Mouse (Mus musculus) layer of hippocampus, postnatal 25 days (tissue): ENCODE results near the gene Slpi. TPM values are rescaled to one million over a fixed set of nuclear protein-coding genes. Genes with fewer than 3 reads are reported as not detected.
"Not testable (repeated sequence)": the region's sequence is repeated elsewhere in the genome, so short reads cannot be mapped to it uniquely, and the experiment has no call there.

ENCODE experiments used
- DNase-seq, 2 experiments: peaks; one replicate each; pipeline ENCODE4 v3.0.0; 2022; ENCODE audit warnings: mixed read lengths in 2 of 2, low spot score in 1 of 2; ENCODE audit errors: extremely low spot score in 1 of 2
- total RNA-seq, 2 experiments: library from RNA; stranded (reverse); gene quantifications; 2 replicates each; pipeline ENCODE4 v1.2.3; 2021

Slpi gene
- total RNA-seq, 2 experiments from 2014 or later: 0.59 to 0.68 TPM

DNA sequence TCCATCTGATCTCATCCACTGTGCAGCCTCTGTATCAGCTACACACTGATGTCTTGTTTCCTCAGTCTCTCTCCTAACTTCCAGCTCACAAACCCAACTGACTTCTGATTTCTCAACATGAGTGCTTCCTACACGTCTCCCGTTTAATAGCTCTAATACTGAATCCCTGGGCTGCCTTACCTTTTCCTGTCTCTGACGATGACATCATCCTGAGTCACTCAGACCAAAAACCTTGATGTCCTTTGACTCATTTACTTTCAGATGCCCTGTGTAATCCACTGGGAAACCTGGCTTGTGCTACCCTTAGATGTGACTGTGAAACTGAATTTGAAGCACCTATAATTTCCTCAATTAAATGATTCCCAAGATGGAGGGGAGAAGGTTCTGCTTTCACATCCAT is 5.9 kb downstream of the Slpi start:
- DNase-seq: no peak

- DNase-seq: no peak
Measured at GRCm38 (mm10) chr2:164381726-164382125, 7.2 kb downstream of the Slpi start.

GRCm38 (mm10) chr2:164377478-164378426 is 11.1 kb downstream of the Slpi start:
- no peak for DNase-seq

DNA sequence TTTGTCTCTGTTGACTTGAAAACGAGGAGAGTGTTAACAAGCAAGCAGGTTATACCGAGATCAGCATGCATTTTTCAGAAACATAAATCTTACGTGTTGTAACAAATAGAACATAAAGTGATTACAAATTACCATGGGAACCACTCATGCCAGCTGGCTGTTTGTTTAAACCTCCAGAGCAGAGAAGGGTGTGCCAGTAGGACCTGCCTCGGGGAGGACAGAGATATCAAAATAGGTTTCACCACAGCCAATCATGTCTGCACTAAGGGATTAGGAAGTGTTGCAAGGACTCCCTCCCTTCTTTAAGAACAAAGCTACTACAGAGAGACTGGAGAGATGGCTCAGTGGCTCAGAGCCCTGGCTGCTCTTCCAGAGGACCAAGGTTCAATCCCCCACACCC is 15.7 kb downstream of the Slpi start:
- peak in 1 of 2 experiments; percentile 18 for DNase-seq

DNA sequence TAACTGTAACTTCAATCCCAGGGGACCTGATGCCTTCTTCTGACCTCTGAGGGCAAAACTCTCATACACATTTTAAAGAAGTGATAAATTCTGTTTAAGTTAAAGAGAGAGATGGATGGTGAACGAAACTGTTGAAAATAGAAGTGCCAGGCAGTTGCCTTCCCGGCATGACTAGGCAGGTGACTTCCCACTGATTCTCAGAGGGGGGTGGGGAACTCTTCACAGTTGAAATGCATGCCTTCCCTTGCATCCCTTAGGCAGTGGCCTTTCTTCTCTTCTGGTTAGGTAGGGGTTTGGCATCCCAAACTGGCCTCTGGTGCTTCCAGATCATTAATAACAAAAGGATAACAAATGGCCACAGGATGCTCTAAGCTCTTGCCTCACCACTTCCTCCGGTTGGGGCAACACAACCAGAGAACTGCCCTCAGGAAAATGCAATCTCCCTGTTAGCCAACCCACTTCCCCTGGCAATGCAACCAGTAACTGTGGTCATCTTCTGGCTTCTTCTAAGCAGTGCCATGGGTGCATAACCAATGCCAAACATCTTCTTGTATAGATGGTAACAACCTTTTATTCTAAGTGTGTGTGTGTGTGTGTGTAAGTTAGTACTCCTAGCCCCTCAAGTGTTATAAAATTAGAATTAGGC is 16.4 kb downstream of the Slpi start:
- no peak for DNase-seq

DNA sequence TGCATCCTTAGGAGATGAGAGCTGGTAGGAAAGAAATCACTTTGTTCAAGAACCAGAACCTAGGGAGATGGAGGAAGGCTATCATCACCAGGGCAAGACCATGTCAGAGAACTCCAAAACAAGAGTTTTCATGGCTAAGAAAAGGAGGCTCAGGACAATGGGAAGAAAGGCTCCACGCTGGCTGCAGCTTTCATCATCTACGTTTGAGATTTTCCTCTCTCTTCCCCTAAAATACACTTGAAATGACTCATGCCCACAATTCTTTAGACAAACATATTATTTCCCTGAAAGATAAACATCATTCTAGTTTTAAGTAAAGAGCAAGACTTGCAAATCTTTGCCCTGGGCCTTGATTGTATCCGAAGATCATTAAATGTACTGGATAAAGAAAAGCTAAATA is 17.5 kb downstream of the Slpi start:
- DNase-seq: no peak

DNA sequence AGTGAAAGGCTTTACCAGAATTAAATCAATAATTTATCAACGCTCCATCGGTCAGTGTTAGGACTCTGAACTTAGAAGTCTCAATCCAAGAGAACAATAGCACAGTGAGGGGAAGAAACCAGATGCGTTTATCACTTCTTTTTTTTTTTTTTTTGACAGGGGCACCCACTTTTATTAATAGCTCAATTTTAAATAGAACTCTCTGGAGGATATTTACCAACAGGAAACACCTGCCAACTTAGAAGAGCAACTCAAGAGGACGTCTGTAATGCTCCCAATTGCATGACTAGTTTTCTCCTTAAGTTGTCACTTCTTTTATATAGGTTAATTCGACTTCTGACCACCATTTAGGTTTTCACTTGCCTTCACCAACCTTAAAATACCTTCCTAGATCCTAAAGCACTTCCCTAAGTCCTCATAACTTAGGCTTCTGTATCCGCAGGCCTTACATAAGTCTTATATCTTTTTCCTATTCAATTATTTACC is 20.2 kb downstream of the Slpi start:
- no peak for DNase-seq

GRCm38 (mm10) chr2:164366947-164367346 is 21.9 kb downstream of the Slpi start:
- DNase-seq: no peak

- no peak for DNase-seq
Measured at GRCm38 (mm10) chr2:164360974-164361657, 27.8 kb downstream of the Slpi start.

- no peak for DNase-seq
Measured at GRCm38 (mm10) chr2:164359668-164360067, 29.2 kb downstream of the Slpi start.

GRCm38 (mm10) chr2:164359031-164359430 is 29.9 kb downstream of the Slpi start:
- no peak for DNase-seq

DNA sequence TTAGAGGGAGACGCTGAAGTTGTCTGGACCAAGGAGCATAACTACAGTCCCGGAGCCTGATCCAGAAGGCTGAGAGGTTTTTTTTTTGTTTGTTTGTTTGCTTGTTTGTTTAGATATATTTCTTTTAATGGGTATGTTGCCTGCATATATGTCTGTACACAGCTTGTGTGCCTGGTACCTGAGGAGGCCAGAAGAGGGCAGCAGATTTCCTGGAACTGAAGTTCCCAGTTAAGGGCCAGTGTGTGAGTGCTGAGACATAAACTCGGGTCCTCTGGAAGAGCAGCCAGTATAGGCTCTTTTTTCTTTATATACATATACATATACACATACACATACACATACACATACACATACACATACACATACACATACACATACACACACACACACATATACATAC is 30.5 kb downstream of the Slpi start:
- no peak for DNase-seq

DNA sequence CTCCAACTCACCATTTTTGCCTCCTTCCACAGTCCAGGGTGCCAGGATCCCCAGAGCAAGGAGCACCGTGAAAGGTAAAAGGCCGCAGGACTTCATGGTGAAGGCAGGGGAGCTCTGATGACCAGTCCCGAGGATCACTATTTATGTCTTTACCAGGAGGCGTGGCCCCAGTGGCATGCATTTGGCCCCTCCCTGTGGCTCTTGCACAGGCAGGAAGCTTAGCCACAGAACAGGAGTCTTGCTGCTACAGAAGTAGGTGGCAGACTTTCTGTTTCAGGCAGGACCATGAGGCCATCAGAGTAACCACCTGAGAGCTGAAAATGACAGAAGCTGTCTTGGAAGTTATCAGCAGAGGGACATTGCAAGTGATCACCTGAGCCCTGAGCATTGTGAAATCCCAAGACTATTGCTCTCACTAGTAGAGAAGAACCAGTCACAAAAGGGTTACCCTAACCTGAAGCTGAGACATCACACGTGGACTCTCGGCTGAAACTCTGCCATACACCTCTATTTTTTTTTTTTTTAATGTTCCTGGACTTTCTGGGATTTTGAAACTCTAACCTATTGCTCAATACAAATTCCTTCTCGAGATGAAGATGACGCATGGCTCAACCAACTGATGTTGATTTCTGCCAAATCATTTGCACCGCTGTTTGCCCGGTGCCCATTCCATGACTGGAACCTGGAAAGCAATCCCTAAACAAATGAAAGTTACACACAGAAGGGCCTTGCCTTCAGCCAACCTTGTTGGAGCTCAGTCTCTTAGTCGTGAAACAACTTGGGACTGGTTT is 32.5 kb downstream of the Slpi start:
- DNase-seq: no peak

DNA sequence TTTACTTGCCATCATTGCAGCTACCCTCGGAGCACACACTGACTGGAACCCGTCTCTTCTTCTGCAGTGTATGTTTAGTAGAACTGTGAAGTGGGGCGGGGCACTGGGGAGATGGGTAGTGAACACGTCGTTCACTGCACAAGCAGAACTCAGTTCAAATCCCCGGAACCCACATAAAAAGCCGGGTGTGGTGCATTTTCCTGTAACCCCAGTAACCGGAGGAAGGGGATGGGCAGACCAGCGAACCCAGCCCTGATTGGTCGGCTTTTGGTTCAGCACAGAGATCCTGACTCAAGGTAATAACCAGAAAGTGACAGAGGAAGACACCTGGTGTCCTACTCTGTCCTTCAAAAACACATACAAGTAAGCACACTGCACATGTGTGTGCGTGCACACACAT is 35.5 kb downstream of the Slpi start:
- DNase-seq: no peak

GRCm38 (mm10) chr2:164352697-164353096 is 36.2 kb downstream of the Slpi start:
- DNase-seq: no peak

DNA sequence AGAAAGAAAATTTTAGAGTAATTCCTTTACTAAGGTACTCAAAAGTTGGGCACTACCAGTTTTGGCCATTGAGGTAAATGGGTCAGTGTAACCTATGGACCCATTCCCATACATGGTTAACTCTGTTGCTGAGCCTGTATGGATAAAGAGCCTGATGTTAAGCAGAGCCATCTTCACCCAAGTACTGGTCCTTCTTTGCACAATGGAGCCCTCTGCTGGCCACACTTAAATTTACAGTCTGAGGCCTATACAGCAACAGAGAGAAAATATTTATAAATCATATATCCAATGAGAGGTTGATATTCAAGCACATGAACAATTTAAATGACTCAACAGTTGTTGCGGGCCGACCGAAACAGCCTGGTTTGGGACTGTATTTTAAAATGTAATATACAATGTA is 39.9 kb downstream of the Slpi start:
- peak in 1 of 2 experiments; percentile 16 for DNase-seq

GRCm38 (mm10) chr2:164347697-164348096 is 41.2 kb downstream of the Slpi start:
- not testable (repeated sequence) for DNase-seq

- not testable (repeated sequence) for DNase-seq
Measured at GRCm38 (mm10) chr2:164343732-164344131, 45.2 kb downstream of the Slpi start.

DNA sequence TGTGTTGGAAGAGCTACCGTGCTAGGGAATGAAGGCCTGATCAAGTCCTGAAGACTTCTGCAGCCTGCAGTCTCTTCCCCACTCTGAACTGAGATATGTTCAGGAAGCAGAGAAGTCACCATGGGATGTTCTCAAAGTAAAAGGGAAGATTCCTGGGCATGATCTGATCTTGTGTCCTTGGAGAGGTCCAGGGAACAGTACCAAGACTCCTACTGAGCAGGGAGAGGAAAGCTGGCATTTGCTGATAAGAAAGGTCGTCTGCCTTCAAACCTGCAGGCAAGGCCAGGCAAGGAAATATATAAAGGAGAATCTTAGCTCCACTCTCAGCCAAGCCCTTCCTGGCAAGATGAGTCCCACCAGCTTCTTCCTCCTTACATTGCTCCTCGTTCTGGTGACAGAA is 56.5 kb downstream of the Slpi start, which contains the start of gene Svs5:
Gene Svs5, plus strand, starts transcription at position 301 of the 400 bp plus-strand sequence.
- not testable (repeated sequence) for DNase-seq

GRCm38 (mm10) chr2:164320983-164321382 is 67.9 kb downstream of the Slpi start:
- no peak for DNase-seq
